Mouse (Mus musculus) hindbrain, embryonic 15.5 days (tissue): ENCODE results near the gene Ddx21. TPM values are rescaled to one million over a fixed set of nuclear protein-coding genes. Genes with fewer than 3 reads are reported as not detected.

ENCODE experiments used
- ATAC-seq: fragments of 200-750 bp; cut with Nextera tagmentation; 2 replicates; pipeline ENCODE4 v1.8.0; 2017; ENCODE audit warnings: low read depth, moderate number of reproducible peaks, moderate TSS enrichment; ENCODE audit not compliant: low FRiP score
- H3K27ac ChIP-seq: fragments of 300-500 bp; sonication (generic); replicated peaks from 2 replicates; pipeline ENCODE4 v1.5.1; 2015; ENCODE audit warnings: mild to moderate bottlenecking, inconsistent platforms
- H3K27me3 ChIP-seq: fragments of 300-500 bp; sonication (generic); 2 replicates; pipeline ENCODE4 v1.6.1; 2015; ENCODE audit warnings: control low read depth, inconsistent platforms
- H3K36me3 ChIP-seq: fragments of 300-500 bp; sonication (generic); 2 replicates; pipeline ENCODE4 v1.6.1; 2015; ENCODE audit warnings: control low read depth, inconsistent platforms
- H3K4me1 ChIP-seq: fragments of 300-500 bp; sonication (generic); replicated peaks from 2 replicates; pipeline ENCODE4 v1.6.1; 2015; ENCODE audit warnings: control low read depth, inconsistent platforms
- H3K4me2 ChIP-seq: fragments of 300-500 bp; sonication (generic); 2 replicates; pipeline ENCODE4 v1.6.1; 2015; ENCODE audit warnings: moderate library complexity, mild to moderate bottlenecking, inconsistent platforms
- H3K4me3 ChIP-seq: fragments of 300-500 bp; sonication (generic); 2 replicates; pipeline ENCODE4 v1.5.1; 2015; ENCODE audit warnings: mild to moderate bottlenecking, inconsistent platforms
- H3K9ac ChIP-seq: fragments of 300-500 bp; sonication (generic); 2 replicates; pipeline ENCODE4 v1.6.1; 2015; ENCODE audit warnings: inconsistent platforms
- H3K9me3 ChIP-seq: fragments of 300-500 bp; sonication (generic); 2 replicates; pipeline ENCODE4 v1.6.1; 2016; ENCODE audit warnings: control low read depth, inconsistent platforms
- WGBS: fragments of 180-500 bp; shearing (Covaris S2); methylation state at CpG from one replicate; pipeline ENCODE4 v1.1.7; 2015; 5-methylcytosine and 5-hydroxymethylcytosine counted together
- polyA plus RNA-seq: library from polyadenylated mRNA; unstranded; fragments of >200 nt; fragmentation: Nextera tagmentation; extraction: Ambion mirVana; gene quantifications from 2 replicates; pipeline ENCODE4 v1.2.1, GENCODE M21; 2015

The Ddx21 gene
- polyA plus RNA-seq, 1 experiment from 2014 or later, result 12.9 TPM

DNA sequence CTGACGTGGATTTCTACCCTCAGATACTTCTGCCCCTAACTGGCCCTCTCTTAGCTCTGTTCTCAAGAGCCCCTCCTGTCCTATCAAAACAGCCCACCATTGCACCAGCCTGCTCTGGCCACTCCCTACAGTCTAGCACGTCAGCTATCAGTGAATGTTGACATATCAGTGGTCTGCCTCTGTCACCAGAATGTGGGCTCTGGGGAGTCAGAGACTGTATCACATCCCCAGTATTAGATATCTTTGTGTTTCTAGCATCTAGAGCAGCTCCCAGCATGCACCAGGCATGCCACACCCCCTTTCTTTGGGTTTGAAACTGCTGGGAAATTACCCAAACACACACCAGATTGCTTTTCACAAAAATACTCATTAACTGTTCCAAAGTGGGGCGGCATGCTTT is 61.3 kb downstream of the Ddx21 start:
- no peak overlapping the region for H3K4me2 ChIP-seq
- no peaks in the 10 kb centered on the region for H3K4me1 ChIP-seq
- no peak overlapping the region for H3K4me3 ChIP-seq
- no peaks in the 10 kb centered on the region for H3K9me3 ChIP-seq
- H3K27me3 ChIP-seq, result no peaks in the 10 kb centered on the region
- H3K27ac ChIP-seq, result no peak overlapping the region
- WGBS, result 75% methylated on average over 3 of the region's 3 CpGs
- H3K36me3 ChIP-seq, result no peaks in the 10 kb centered on the region
- H3K9ac ChIP-seq, result no peak overlapping the region
- ATAC-seq, result no peak

DNA sequence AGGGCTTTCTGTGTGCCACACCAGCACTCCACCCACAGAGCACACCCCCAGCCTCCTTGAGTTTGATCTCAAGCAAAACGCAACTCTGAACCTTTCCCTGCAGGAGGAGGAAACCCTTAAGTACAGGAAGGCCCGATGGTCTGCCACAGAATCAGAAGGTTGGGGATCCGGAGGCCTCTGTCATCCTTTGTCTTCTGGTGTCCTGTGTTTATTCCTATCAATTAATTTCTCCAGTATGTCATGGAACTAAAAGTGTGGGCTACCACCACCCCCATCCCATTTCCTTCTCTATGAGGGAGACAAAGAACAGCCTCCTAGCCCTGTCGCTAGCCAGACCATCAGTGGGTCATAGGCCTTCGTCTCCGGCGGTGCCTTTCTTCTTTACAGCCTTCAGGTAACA is 67.6 kb downstream of the Ddx21 start:
- H3K27me3 ChIP-seq, result no peaks in the 10 kb centered on the region
- H3K27ac ChIP-seq, result no peak overlapping the region
- no peak overlapping the region for H3K4me2 ChIP-seq
- no peaks in the 10 kb centered on the region for H3K36me3 ChIP-seq
- no peaks in the 10 kb centered on the region for H3K4me1 ChIP-seq
- no peaks in the 10 kb centered on the region for H3K9me3 ChIP-seq
- no peak overlapping the region for H3K9ac ChIP-seq
- no peak for ATAC-seq
- H3K4me3 ChIP-seq, result no peak overlapping the region
- 88% methylated on average over 7 of the region's 7 CpGs for WGBS

DNA sequence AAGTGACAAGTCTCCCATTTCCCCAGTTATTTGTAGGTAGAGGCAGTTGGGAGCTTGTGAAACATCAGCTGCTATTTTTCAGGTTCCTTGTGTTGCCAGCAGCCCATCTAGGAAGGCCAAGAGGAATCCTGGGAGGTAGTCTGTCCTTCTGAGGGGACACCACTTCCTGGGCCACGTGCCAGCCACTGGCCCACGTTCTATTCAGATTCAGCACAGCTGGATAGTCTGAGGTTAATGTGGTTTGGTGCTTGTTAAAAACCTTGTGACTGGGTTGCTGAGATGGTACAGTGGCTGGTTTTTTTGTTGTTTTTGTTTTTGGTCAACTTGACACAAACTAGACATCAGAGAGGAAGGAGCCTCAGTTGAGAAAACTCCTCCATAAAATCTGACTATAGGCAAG is 69.2 kb downstream of the Ddx21 start:
- Histone ChIP-seq H3K4me2 (no peak overlapping the region), H3K9me3 (no peaks in the 10 kb centered on the region), H3K9ac (no peak overlapping the region), H3K27me3 (no peaks in the 10 kb centered on the region), H3K4me3 (no peak overlapping the region), H3K27ac (no peak overlapping the region), H3K4me1 (no peaks in the 10 kb centered on the region), H3K36me3 (no peaks in the 10 kb centered on the region)
- ATAC-seq, result no peak
- 46% methylated on average over 2 of the region's 2 CpGs for WGBS

Other genes starting within 250 kb of the Ddx21 start
- 128 and 140 TPM in 2 replicates for gene Hk1, start 222.4 kb downstream of the Ddx21 start, polyA plus RNA-seq
- gene Hkdc1, start 179.8 kb downstream of the Ddx21 start, polyA plus RNA-seq, result 0.59 and 0.97 TPM in 2 replicates
- gene 4930507D05Rik, start 152.8 kb downstream of the Ddx21 start, polyA plus RNA-seq, result 0.91 and 0.98 TPM in 2 replicates
- 21.3 and 21.5 TPM in 2 replicates for gene Supv3l1, start 152.5 kb downstream of the Ddx21 start, polyA plus RNA-seq
- gene Vps26a, start 115.5 kb downstream of the Ddx21 start, polyA plus RNA-seq, result 53.9 and 57.2 TPM in 2 replicates
- 10.1 and 11.5 TPM in 2 replicates for gene Srgn, start 74.8 kb downstream of the Ddx21 start, polyA plus RNA-seq
- 73.3 and 77.9 TPM in 2 replicates for gene Kif1bp, start 23.8 kb downstream of the Ddx21 start, polyA plus RNA-seq
- gene Ddx50, start 48.9 kb upstream of the Ddx21 start, polyA plus RNA-seq, result 82.8 and 83.0 TPM in 2 replicates
- gene Stox1, start 123.8 kb upstream of the Ddx21 start, polyA plus RNA-seq, result 3.6 and 3.8 TPM in 2 replicates
- 91.2 and 92.2 TPM in 2 replicates for gene Ccar1, start 190.0 kb upstream of the Ddx21 start, polyA plus RNA-seq